Mouse (Mus musculus): ENCODE measurements around the gene Eef1b2.
"Not testable (repeated sequence)": the region's sequence is repeated elsewhere in the genome, so short reads cannot be mapped to it uniquely, and the experiment has no call there.

Gene Eef1b2
- long read RNA-seq, experiment 1, transcript Eef1b2-204 (6 exons, 1,939 nt): major isoform, 239 of 250 reads
- long read RNA-seq, experiment 1, partial matches to known transcripts: 4 of 250 reads
- long read RNA-seq, experiment 1, other reads (novel, unspliced or antisense): 7 of 250 reads
- long read RNA-seq, experiment 2, transcript Eef1b2-204 (6 exons, 1,939 nt): major isoform, 269 of 287 reads
- long read RNA-seq, experiment 2, partial matches to known transcripts: 7 of 287 reads
- long read RNA-seq, experiment 2, other reads (novel, unspliced or antisense): 11 of 287 reads

DNA sequence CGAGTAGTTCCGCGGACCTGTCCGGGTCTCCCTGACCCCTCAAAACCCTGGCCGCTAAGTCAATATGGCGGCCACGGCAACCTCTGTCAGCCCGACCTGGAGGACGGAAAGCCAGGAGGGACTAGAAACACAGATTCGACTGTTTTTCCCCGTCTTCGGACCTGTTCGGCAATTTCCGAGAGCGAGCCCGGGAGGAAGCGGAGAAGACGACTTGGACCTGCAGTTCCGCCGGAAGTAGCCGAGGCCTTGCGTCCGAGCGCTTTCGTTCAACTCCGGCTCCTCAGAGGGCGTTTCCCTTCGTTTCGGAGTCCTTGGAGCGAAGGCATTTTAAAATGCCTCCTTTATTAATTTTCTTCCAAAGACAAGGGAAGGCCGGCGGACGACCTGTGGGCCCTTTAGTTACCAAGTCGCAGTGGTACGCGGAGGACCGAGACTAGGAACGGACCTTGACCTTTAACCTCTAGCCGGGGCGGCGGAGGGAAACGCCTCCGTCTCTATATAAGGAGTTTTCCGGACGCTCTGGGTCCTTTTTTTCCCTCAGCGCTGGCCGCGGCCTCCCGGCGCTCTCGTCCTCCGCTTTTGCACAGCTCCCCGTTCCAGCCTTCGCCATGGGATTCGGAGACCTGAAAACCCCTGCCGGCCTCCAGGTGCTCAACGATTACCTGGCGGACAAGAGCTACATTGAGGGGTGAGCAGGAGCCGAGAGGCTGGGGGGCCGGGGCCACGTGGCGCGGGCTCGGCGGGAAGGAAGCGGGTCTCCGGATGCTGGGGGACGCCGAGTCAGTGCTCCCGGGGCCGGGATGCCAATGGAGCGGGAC, at the start of gene Eef1b2, which contains the start of gene Ndufs1:
Eef1b2 (plus strand) TSS at position 222 of the 818 bp plus-strand sequence.
Ndufs1 (minus strand) TSS at position 230 of the 818 bp plus-strand sequence.
- intact Hi-C loops (cut with DNase I): loop anchor here (2.0 kb wide), 1 partner anchor 62 kb away; the partner anchor contains the start of gene Ino80d

- intact Hi-C loops (cut with DNase I): no loop called here
These were observed 47.4 kb upstream of the Eef1b2 start for GRCm38 (mm10) chr1:63129273-63129672.

- intact Hi-C loops (cut with DNase I): no loop called here
These were observed 46.6 kb upstream of the Eef1b2 start for GRCm38 (mm10) chr1:63129857-63130690.

DNA sequence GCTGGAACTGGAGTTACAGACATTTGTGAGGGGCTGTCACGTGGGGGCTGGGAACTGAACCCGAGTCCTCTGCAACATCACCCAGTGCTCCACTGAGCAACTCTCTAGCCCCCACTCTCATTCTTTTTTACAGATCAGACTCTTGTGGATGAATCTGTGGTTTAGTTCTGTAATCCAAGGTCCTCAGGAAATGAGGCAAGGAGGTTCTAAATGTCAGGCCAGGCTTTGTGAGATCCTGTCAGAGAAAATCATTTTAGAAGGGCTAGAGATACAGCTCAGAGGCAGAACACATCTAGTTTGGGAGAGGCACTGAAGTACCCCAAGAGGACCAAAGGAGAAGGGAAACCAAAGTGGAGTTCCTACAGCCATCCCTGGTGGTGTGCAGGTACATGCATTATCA, 45.7 kb upstream of the Eef1b2 start:
- intact Hi-C loops (cut with DNase I): no loop called here

DNA sequence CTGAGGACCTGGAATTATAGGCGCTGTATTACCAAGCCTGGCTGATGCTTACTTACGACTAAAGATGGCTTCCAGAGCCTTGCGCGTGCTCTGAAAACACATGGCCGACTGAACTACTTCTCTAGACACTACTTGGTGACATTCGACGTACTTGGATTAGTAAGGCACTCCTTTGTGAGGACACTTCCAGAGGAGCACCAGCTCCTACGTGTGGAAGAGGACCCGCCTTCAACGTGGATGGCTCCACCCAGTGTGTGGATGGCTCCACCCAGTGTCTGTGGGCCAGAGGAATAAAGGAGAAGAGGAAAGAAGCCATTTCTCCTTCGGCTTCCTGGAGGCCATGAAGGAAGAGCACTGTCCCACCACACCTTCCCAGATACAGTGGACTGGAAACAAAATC, 44.9 kb upstream of the Eef1b2 start:
- intact Hi-C loops (cut with DNase I): no loop called here

DNA sequence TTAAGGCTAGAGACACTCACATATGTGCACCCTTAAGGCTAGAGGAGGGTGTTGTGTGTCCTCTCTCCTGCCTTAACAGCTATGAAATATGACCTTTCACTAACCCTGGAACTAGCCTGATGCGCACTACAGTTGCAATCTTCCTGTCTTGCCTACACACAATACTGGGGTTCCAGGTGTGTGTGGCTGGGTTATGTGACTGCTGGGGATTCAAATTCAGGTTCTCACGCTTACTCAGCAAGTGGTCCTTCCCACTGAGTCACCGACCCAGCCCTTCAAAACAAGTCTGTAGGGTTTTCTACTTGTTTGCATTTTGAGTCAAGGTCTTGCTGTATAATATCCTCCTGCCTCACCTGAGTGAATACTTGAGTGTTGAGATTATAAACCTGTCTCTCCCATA, 42.1 kb upstream of the Eef1b2 start:
- intact Hi-C loops (cut with DNase I): no loop called here

- intact Hi-C loops (cut with DNase I): no loop called here
These were observed 38.7 kb upstream of the Eef1b2 start for GRCm38 (mm10) chr1:63137971-63138370.

DNA sequence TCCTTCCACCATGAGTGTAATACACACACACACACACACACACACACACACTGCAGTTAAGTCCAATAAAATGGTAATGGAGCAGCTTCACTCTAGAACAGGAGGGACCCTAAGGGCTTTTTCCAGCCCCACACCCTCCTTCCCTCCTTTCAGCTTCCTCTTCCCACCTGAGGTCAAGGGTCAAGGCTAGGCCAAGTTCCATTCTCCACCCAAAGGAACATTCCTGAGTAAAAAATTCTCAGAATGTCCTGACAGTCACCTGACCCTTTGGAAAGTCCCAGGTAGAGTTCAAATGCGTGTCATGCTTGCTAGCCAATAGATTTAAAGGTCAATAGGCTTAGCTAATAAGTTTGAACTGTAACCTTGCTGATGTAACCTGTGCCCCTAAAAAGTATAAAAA, 38.0 kb upstream of the Eef1b2 start:
- intact Hi-C loops (cut with DNase I): not testable (repeated sequence)

DNA sequence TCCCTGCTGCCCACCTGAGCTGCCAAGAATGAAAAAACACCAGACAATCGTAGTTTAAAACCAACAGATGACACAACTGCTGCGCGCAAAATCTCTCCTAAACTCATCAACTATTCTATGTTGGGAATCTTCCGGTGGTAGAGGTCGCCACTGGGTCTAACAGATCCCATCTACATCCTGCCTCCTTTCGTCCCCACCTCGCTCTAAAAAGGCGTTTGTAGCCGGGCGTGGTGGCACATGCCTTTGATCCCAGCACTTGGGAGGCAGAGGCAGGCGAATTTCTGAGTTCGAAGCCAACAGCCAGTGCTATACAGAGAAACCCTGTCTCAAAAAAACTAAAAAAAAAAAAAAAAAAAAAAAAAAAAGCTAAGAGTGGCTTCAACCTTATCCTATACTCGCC, 36.4 kb upstream of the Eef1b2 start:
- intact Hi-C loops (cut with DNase I): no loop called here

DNA sequence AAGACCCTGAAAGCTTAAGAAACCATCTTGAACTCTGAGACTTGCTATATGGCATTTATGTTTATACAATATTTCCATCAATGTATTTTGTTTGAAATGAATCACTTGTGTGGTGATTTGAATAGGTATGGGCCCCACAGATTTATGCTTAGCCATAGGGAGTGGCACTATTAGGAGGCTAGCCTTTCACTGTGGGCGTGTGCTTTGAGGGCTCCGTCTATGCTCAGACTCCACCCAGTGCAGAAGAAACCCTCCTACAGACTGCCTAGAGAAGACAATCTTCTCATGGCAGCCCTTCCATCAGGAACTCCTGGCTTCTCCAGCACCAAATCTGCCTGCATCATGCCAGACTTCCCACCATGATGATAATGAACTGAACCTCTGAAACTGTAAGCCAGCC, 8.0 kb upstream of the Eef1b2 start:
- intact Hi-C loops (cut with DNase I): no loop called here

- intact Hi-C loops (cut with DNase I): loop anchor here (2.0 kb wide), 1 partner anchor 61 kb away; the partner anchor contains the start of gene Ino80d
These were observed 772 bp upstream of the Eef1b2 start for GRCm38 (mm10) chr1:63175853-63176252.

GRCm38 (mm10) chr1:63176259-63176603, 394 bp upstream of the Eef1b2 start:
- intact Hi-C loops (cut with DNase I): loop anchor here (2.0 kb wide), 1 partner anchor 61 kb away; the partner anchor contains the start of gene Ino80d

DNA sequence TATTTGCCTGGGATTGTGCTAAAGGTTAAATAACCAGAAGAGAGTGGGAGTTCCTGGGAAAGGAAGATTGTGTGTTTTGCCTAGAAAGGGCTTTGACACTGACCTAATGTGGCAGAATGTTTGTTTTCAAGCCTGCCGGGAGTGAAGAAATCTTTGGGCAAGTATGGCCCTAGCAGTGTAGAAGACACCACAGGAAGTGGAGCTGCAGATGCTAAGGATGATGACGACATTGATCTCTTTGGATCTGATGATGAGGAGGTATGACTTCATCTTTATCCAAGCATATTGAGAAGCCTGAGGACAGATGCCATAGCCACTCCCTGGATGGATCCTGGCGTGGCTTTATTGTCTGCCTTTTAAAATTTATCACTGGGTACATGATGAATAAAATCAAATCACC, 1.7 kb downstream of the Eef1b2 start:
- intact Hi-C loops (cut with DNase I): no loop called here

DNA sequence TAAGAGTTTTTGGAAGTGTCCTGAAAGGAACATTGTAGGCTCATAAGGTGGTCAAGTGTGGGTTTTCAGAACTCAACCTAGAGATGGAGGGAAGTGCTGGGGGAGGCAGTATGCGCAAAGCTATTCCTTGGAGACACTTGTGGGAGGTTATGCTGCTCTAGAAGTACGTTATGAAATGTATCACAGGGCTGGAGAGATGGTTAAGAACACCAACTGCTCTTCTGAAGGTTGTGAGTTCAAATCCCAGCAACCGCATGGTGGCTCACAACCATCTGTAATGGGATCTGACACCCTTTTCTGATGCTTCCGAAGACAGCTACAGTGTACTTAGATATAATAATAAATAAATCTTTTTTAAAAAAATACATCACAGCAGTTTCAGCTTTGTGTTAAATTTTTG, 3.5 kb downstream of the Eef1b2 start:
- intact Hi-C loops (cut with DNase I): loop anchor here (5.0 kb wide), 1 partner anchor 72 kb away; no protein-coding TSS in a partner anchor

DNA sequence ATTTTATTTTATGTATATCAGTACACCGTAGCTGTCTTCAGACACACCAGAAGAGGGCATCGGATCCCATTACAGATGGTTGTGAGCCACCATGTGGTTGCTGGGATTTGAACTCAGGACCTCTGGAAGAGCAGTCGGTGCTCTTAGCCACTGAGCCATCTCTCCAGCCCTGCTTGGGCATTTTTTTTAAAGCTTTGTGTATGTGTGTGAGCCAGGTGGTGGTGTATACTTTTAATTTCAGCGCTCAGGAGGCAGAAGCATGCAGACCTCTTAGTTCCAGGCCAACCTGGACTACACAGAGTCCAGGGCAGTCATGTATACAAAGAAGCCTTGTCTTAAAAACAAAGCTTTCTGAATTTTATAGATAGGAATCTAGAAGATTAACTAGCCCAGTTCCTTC, 4.0 kb downstream of the Eef1b2 start:
- intact Hi-C loops (cut with DNase I): loop anchor here (5.0 kb wide), 1 partner anchor 72 kb away; no protein-coding TSS in a partner anchor

- intact Hi-C loops (cut with DNase I): loop anchor here (5.0 kb wide), 1 partner anchor 71 kb away; no protein-coding TSS in a partner anchor
These were observed 4.4 kb downstream of the Eef1b2 start for GRCm38 (mm10) chr1:63181019-63181418.

- intact Hi-C loops (cut with DNase I): loop anchor here (5.0 kb wide), 1 partner anchor 71 kb away; no protein-coding TSS in a partner anchor
These were observed 4.9 kb downstream of the Eef1b2 start for GRCm38 (mm10) chr1:63181480-63181879.

- intact Hi-C loops (cut with DNase I): loop anchor here (5.0 kb wide), 1 partner anchor 70 kb away; no protein-coding TSS in a partner anchor
These were observed 5.6 kb downstream of the Eef1b2 start for GRCm38 (mm10) chr1:63182212-63182611.

GRCm38 (mm10) chr1:63182636-63183270, 6.1 kb downstream of the Eef1b2 start:
- intact Hi-C loops (cut with DNase I): loop anchor here (5.0 kb wide), 1 partner anchor 70 kb away; no protein-coding TSS in a partner anchor

GRCm38 (mm10) chr1:63185430-63185829, 8.8 kb downstream of the Eef1b2 start:
- intact Hi-C loops (cut with DNase I): not testable (repeated sequence)

DNA sequence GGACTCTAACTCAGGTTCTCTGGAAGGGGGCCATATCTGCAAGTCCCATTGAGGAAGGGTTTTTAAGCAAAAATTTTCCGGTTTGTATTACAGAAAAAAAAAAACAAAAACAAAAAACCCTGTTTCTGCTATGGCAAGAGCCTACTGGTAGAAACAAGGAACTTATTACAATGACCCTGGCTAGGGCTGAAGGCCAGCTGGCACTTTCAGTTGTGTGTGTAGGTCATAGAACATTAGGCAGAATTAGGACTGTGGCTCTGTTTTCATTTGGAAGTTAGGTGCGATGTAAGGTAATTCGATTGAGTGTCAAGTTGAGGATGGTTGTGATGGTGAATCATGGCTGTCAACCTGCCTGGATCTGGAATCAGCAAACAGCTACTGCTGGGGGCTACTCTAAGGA, 11.9 kb downstream of the Eef1b2 start:
- intact Hi-C loops (cut with DNase I): no loop called here
